Mouse (Mus musculus): ENCODE data around the gene Fnbp4. TPM values are rescaled to one million over a fixed set of nuclear protein-coding genes. Genes with fewer than 3 reads are reported as not detected.

Fnbp4 gene
- polyA plus RNA-seq, 1 experiment from 2014 or later = 118 TPM

Other genes starting within 250 kb of the Fnbp4 start
- gene Ptprj, start 164.7 kb upstream of the Fnbp4 start, polyA plus RNA-seq (2014; fragmentation: Nextera tagmentation; extraction: Ambion mirVana) = 7.6 and 10.8 TPM in 2 replicates
- gene Nup160, start 68.2 kb upstream of the Fnbp4 start, polyA plus RNA-seq (2014; fragmentation: Nextera tagmentation; extraction: Ambion mirVana) = 34.8 and 68.0 TPM in 2 replicates
- gene Agbl2, start 37.4 kb downstream of the Fnbp4 start, polyA plus RNA-seq (2014; fragmentation: Nextera tagmentation; extraction: Ambion mirVana) = 0.37 TPM in 2 replicates
- 249 and 251 TPM in 2 replicates for gene Mtch2, start 101.8 kb downstream of the Fnbp4 start, polyA plus RNA-seq (2014; fragmentation: Nextera tagmentation; extraction: Ambion mirVana)
- 7.7 and 13.2 TPM in 2 replicates for gene C1qtnf4, start 140.5 kb downstream of the Fnbp4 start, polyA plus RNA-seq (2014; fragmentation: Nextera tagmentation; extraction: Ambion mirVana)
- 37.5 and 43.4 TPM in 2 replicates for gene Kbtbd4, start 159.4 kb downstream of the Fnbp4 start, polyA plus RNA-seq (2014; fragmentation: Nextera tagmentation; extraction: Ambion mirVana)
- gene Ndufs3, start 159.5 kb downstream of the Fnbp4 start, polyA plus RNA-seq (2014; fragmentation: Nextera tagmentation; extraction: Ambion mirVana) = 233 and 251 TPM in 2 replicates
- 50.9 and 77.6 TPM in 2 replicates for gene Celf1, start 195.0 kb downstream of the Fnbp4 start, polyA plus RNA-seq (2014; fragmentation: Nextera tagmentation; extraction: Ambion mirVana)

Data from kidney, embryonic 14.5 days (tissue).